ENCODE assay signal across 14 mouse cellular contexts in the genomic region with DNA sequence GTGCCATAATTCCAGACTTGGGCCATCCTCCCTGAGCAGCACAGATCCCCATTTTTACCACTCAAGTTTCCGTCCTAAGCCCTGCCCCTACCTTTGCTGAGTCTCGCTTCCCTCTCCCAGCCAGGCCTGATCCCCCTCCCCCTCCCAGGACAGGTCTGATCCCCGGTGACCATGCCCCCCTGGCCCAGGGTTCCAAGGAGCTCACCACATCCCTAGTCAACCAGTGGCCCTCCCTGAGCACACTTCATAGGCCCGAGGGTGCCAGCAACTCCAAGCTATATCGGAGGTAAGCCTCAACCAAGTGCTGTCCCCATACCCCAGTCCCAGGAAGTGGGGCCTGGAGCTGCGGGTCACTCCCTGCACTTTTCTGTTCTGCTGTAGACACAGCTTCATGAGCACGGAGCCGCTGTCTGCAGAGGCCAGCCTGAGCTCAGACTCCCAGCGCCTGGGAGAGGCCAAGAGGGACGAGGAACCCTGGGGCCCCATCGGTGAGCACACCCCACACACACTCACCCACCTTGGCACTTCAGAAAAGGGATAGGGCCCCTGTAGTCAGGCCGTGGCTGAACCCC. TPM values are rescaled to one million over a fixed set of nuclear protein-coding genes. Genes with fewer than 3 reads are reported as not detected.
DNase-seq lines count a peak whose midpoint lies in the region; ATAC-seq and TF ChIP-seq lines count a peak whose summit lies in the region.
"Had no signal": no experiment of that assay in that cellular context is flagged by ENCODE, and none has a peak within 500 bp of the region (broad histone marks: within the 10 kb centered on the region; RNA-seq: fewer than 3 reads in every experiment).

No protein-coding gene starts in this region.

- 35% methylated on average over 12 of the region's 12 CpGs for WGBS in neural tube, embryonic 12.5 days
- 23% methylated on average over 12 of the region's 12 CpGs for WGBS in limb, embryonic 11.5 days
- WGBS in stomach, postnatal 0 days, result 25% methylated on average over 12 of the region's 12 CpGs

- no peak overlapping the region for H3K4me2 ChIP-seq in neural tube, embryonic 12.5 days (replicated peaks)
- no peak overlapping the region for H3K4me2 ChIP-seq in limb, embryonic 11.5 days (ENCODE audit: low read depth, severe bottlenecking)
- no peak overlapping the region for H3K4me2 ChIP-seq in stomach, postnatal 0 days (replicated peaks; ENCODE audit: low read depth)

- H3K9me3 ChIP-seq in neural tube, embryonic 12.5 days, result no peaks in the 10 kb centered on the region
- H3K9me3 ChIP-seq in limb, embryonic 11.5 days (ENCODE audit: control insufficient read depth, low read length), result no peaks in the 10 kb centered on the region
- H3K9me3 ChIP-seq in stomach, postnatal 0 days (ENCODE audit: control insufficient read depth, low read length), result no peaks in the 10 kb centered on the region
- H3K9me3 ChIP-seq: embryonic facial prominence, embryonic 13.5 days; forebrain, embryonic 12.5 days; hindbrain, embryonic 12.5 days had no signal

- peaks cover 74% of the 10 kb centered on the region for H3K4me1 ChIP-seq in neural tube, embryonic 12.5 days
- peaks cover 8% of the 10 kb centered on the region; the same call in 1 of the 2 replicates for H3K4me1 ChIP-seq in limb, embryonic 11.5 days (ENCODE audit: control insufficient read depth, insufficient read depth, low read length)
- no peaks in the 10 kb centered on the region; the same call in 1 of the 2 replicates for H3K4me1 ChIP-seq in stomach, postnatal 0 days (replicated peaks; ENCODE audit: control insufficient read depth, insufficient read depth)

- peaks cover 56% of the 10 kb centered on the region for H3K36me3 ChIP-seq in neural tube, embryonic 12.5 days
- H3K36me3 ChIP-seq in limb, embryonic 11.5 days (ENCODE audit: control insufficient read depth, insufficient read depth, low read length), result peaks cover 15% of the 10 kb centered on the region
- H3K36me3 ChIP-seq in stomach, postnatal 0 days (ENCODE audit: control insufficient read depth, insufficient read depth, low read length), result peaks cover 20% of the 10 kb centered on the region

- TF ChIP-seq CTCF in stomach, postnatal 0 days (IDR thresholded peaks at IDR 0.05; ENCODE audit: low read depth), result no peak

- peak overlapping the region; percentile 5; the same call in 1 of the 2 replicates for H3K4me3 ChIP-seq in neural tube, embryonic 12.5 days
- H3K4me3 ChIP-seq in limb, embryonic 11.5 days (ENCODE audit: low read depth, low read length), result no peak overlapping the region
- no peak overlapping the region for H3K4me3 ChIP-seq in stomach, postnatal 0 days (ENCODE audit: low read depth, low read length)
- H3K4me3 ChIP-seq: forebrain, embryonic 12.5 days had no signal

- peaks cover 33% of the 10 kb centered on the region for H3K27me3 ChIP-seq in neural tube, embryonic 12.5 days (replicated peaks)
- H3K27me3 ChIP-seq in limb, embryonic 11.5 days (ENCODE audit: control insufficient read depth, insufficient read depth, low read length), result peaks cover 43% of the 10 kb centered on the region
- 0 out of 2 replicates have a peak, but pooled peaks cover 5% of the 10 kb centered on the region for H3K27me3 ChIP-seq in stomach, postnatal 0 days (ENCODE audit: control insufficient read depth, insufficient read depth, low read length)

- H3K27ac ChIP-seq in neural tube, embryonic 12.5 days, result no peak overlapping the region
- no peak overlapping the region for H3K27ac ChIP-seq in limb, embryonic 11.5 days (replicated peaks; ENCODE audit: low read depth, low read length)
- no peak overlapping the region for H3K27ac ChIP-seq in stomach, postnatal 0 days (replicated peaks)
- H3K27ac ChIP-seq: embryonic facial prominence, embryonic 13.5 days; forebrain, embryonic 12.5 days; liver, embryonic 14.5 days had no signal

- TF ChIP-seq EP300 in stomach, postnatal 0 days (optimal IDR thresholded peaks at IDR 0.05), result no peak

- H3K9ac ChIP-seq in neural tube, embryonic 12.5 days, result peak overlapping the region; percentile 7; the same call in 1 of the 2 replicates
- no peak overlapping the region for H3K9ac ChIP-seq in limb, embryonic 11.5 days (ENCODE audit: low read length)
- H3K9ac ChIP-seq in stomach, postnatal 0 days (ENCODE audit: low read length), result no peak overlapping the region
- H3K9ac ChIP-seq: forebrain, embryonic 12.5 days; liver, embryonic 14.5 days had no signal

- DNase-seq in heart, adult 11 months, result peak; percentile 89
- no peak for DNase-seq in heart, postnatal 4 days
- DNase-seq in neural tube, embryonic 10.5 days (ENCODE audit: extremely low spot score, low spot score), result no peak
- DNase-seq in limb, embryonic 11.5 days (ENCODE audit: low spot score), result no peak
- no peak for DNase-seq in stomach, postnatal 0 days (ENCODE audit: low spot score)
- DNase-seq in frontal cortex, postnatal 36 days (ENCODE audit: low spot score in 2 of 2), result no peak
- DNase-seq: kidney, adult 18-20 months; thymus, adult 2 months had no signal

- ATAC-seq in neural tube, embryonic 12.5 days (ENCODE audit: low FRiP score, low read depth), result no peak
- ATAC-seq in limb, embryonic 11.5 days (ENCODE audit: insufficient number of reproducible peaks, low FRiP score, low TSS enrichment, low read depth), result 0 out of 2 replicates have a peak, but pooled peaks have one; percentile 15
- ATAC-seq in stomach, postnatal 0 days (ENCODE audit: low FRiP score, low TSS enrichment), result no peak
- ATAC-seq: CD4-positive, CD25-positive, alpha-beta regulatory T cell, adult 4 months had no signal

RNA-seq across cellular contexts. Expression of a gene that starts 7.1 kb away (rescaled TPM):
- total RNA-seq in heart, postnatal 4 days (2021), result 100 to 1,000 TPM; 161 to 165 TPM
- polyA plus RNA-seq in neural tube, embryonic 12.5 days (2016; fragmentation: Nextera tagmentation; extraction: Ambion mirVana), result 148 and 162 TPM in 2 replicates
- polyA plus RNA-seq in limb, embryonic 11.5 days (2014; fragmentation: Nextera tagmentation; extraction: Ambion mirVana), result 166 and 180 TPM in 2 replicates
- polyA plus RNA-seq in stomach, postnatal 0 days (2015; fragmentation: Nextera tagmentation; extraction: Ambion mirVana), result 189 and 200 TPM in 2 replicates

RNA-seq across cellular contexts. Expression of a gene that starts 7.4 kb away (rescaled TPM):
- total RNA-seq in heart, postnatal 4 days (2021), result 1 to 10 TPM in 1 of 2 experiments, under 1 TPM in 1; 0.50 to 1.9 TPM
- polyA plus RNA-seq in neural tube, embryonic 12.5 days (2016; fragmentation: Nextera tagmentation; extraction: Ambion mirVana), result 152 and 171 TPM in 2 replicates
- 0.57 and 1.0 TPM in 2 replicates for polyA plus RNA-seq in limb, embryonic 11.5 days (2014; fragmentation: Nextera tagmentation; extraction: Ambion mirVana)
- polyA plus RNA-seq in stomach, postnatal 0 days (2015; fragmentation: Nextera tagmentation; extraction: Ambion mirVana), result 5.1 and 5.9 TPM in 2 replicates

RNA-seq across cellular contexts. Expression of a gene that starts 29.5 kb away (rescaled TPM):
- total RNA-seq in heart, postnatal 4 days (2021), result 100 to 1,000 TPM; 141 to 144 TPM
- polyA plus RNA-seq in neural tube, embryonic 12.5 days (2016; fragmentation: Nextera tagmentation; extraction: Ambion mirVana), result 75.2 and 86.1 TPM in 2 replicates
- polyA plus RNA-seq in limb, embryonic 11.5 days (2014; fragmentation: Nextera tagmentation; extraction: Ambion mirVana), result 58.8 and 60.5 TPM in 2 replicates
- 126 and 142 TPM in 2 replicates for polyA plus RNA-seq in stomach, postnatal 0 days (2015; fragmentation: Nextera tagmentation; extraction: Ambion mirVana)

RNA-seq across cellular contexts. Expression of a gene that starts 34.6 kb away (rescaled TPM):
- 10 to 100 TPM in 1 of 2 experiments, 1 to 10 TPM in 1; 7.2 to 22.1 TPM for total RNA-seq in heart, postnatal 4 days (2021)
- 18.8 and 23.6 TPM in 2 replicates for polyA plus RNA-seq in neural tube, embryonic 12.5 days (2016; fragmentation: Nextera tagmentation; extraction: Ambion mirVana)
- polyA plus RNA-seq in limb, embryonic 11.5 days (2014; fragmentation: Nextera tagmentation; extraction: Ambion mirVana), result 20.4 and 24.6 TPM in 2 replicates
- 0.72 and 1.1 TPM in 2 replicates for polyA plus RNA-seq in stomach, postnatal 0 days (2015; fragmentation: Nextera tagmentation; extraction: Ambion mirVana)
- polyA plus RNA-seq: CD4-positive, CD25-positive, alpha-beta regulatory T cell, adult 4 months had no signal

RNA-seq across cellular contexts. Expression of a gene that starts 46.9 kb away (rescaled TPM):
- total RNA-seq in heart, postnatal 4 days (2021), result 10 to 100 TPM; 30.2 to 30.5 TPM
- polyA plus RNA-seq in neural tube, embryonic 12.5 days (2016; fragmentation: Nextera tagmentation; extraction: Ambion mirVana), result 23.3 and 23.7 TPM in 2 replicates
- polyA plus RNA-seq in limb, embryonic 11.5 days (2014; fragmentation: Nextera tagmentation; extraction: Ambion mirVana), result 5.5 and 7.9 TPM in 2 replicates
- polyA plus RNA-seq in stomach, postnatal 0 days (2015; fragmentation: Nextera tagmentation; extraction: Ambion mirVana), result 2.0 and 2.9 TPM in 2 replicates
- polyA plus RNA-seq: CD4-positive, CD25-positive, alpha-beta regulatory T cell, adult 4 months had no signal

Comparison
In these comparisons a context has a peak if more than half of its experiments do, and no peak if none do; other contexts are left out.
1. RNA of a gene that starts 7.4 kb away (polyA plus RNA-seq): 152 to 171 TPM in neural tube, embryonic 12.5 days; 5.1 to 5.9 TPM in stomach, postnatal 0 days and 0.57 to 1.0 TPM in limb, embryonic 11.5 days; every median in the first group is over 10 times any median in the second.